In the genomic region with DNA sequence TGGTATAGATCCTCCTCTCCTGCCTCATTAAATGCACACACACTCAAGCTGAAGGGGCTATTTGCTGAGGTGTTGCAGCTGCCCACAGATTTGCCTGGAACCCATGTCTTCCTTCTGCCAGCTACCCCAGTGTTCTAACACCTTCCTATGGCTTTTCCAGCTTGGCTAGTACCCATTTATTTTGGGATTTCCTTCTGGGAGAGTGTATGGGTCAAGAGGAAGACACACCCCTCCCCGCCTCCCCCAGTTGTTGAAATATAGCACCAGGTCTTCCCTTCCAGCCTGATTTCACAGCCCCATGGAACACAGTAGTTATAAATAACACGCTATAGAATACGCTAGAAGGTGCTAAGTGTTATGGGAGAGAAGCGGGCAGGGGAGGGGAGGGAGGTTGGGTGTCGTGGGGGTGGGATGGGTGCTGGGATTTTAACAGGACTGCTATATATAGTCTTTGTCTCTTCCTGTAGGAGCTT, we compare ENCODE assay signal across 18 mouse cellular contexts. TPM values are rescaled to one million over a fixed set of nuclear protein-coding genes. Genes with fewer than 3 reads are reported as not detected.
DNase-seq lines count a peak whose midpoint lies in the region; ATAC-seq lines count a peak whose summit lies in the region.
"Had no signal": no experiment of that assay in that cellular context is flagged by ENCODE, and none has a peak within 500 bp of the region (broad histone marks: within the 10 kb centered on the region; RNA-seq: fewer than 3 reads in every experiment).

No protein-coding gene starts in this region.

- intact Hi-C loops in heart, postnatal 10 days (cut with DNase I), result no loop called here
- intact Hi-C loops in left cerebral cortex, postnatal 14 days (cut with DNase I), result no loop called here

- no peak overlapping the region for H3K9ac ChIP-seq in heart, embryonic 13.5 days
- H3K9ac ChIP-seq in lung, embryonic 16.5 days (ENCODE audit: low read length), result no peak overlapping the region
- H3K9ac ChIP-seq: hindbrain, embryonic 15.5 days; midbrain, embryonic 12.5 days had no signal

- H3K4me1 ChIP-seq in heart, embryonic 13.5 days, result peaks cover 58% of the 10 kb centered on the region
- H3K4me1 ChIP-seq in lung, embryonic 16.5 days (replicated peaks; ENCODE audit: control insufficient read depth, insufficient read depth, low read length), result peaks cover 17% of the 10 kb centered on the region
- H3K4me1 ChIP-seq: hindbrain, embryonic 15.5 days; midbrain, embryonic 12.5 days had no signal

- no peak for DNase-seq in heart, postnatal 10 days
- DNase-seq in lung, postnatal 10 days, result no peak
- DNase-seq in left cerebral cortex, postnatal 14 days (ENCODE audit: low spot score in 2 of 2), result peak; percentile 50 to 75
- DNase-seq in layer of hippocampus, postnatal 14 days (ENCODE audit: low spot score in 2 of 2), result no peak
- DNase-seq in layer of hippocampus, postnatal 10 days (ENCODE audit: low spot score in 2 of 2), result no peak
- DNase-seq: adrenal gland, adult 8-10 months; gastrocnemius, postnatal 14 days; kidney, postnatal 14 days; thymus, postnatal 36 days had no signal

- H3K4me3 ChIP-seq in heart, embryonic 13.5 days, result no peak overlapping the region
- no peak overlapping the region for H3K4me3 ChIP-seq in lung, embryonic 16.5 days (ENCODE audit: low read length)
- H3K4me3 ChIP-seq: hindbrain, embryonic 15.5 days; midbrain, embryonic 12.5 days had no signal

- no peaks in the 10 kb centered on the region for H3K9me3 ChIP-seq in heart, embryonic 13.5 days
- H3K9me3 ChIP-seq in lung, embryonic 16.5 days (ENCODE audit: control insufficient read depth, low read length), result no peaks in the 10 kb centered on the region
- H3K9me3 ChIP-seq: hindbrain, embryonic 15.5 days; midbrain, embryonic 12.5 days had no signal

- H3K4me2 ChIP-seq in heart, embryonic 13.5 days, result no peak overlapping the region
- no peak overlapping the region for H3K4me2 ChIP-seq in lung, embryonic 16.5 days (ENCODE audit: low read depth, low read length)
- H3K4me2 ChIP-seq: hindbrain, embryonic 15.5 days; midbrain, embryonic 12.5 days had no signal

- WGBS in heart, embryonic 13.5 days, result 38% methylated on average over 5 of the region's 5 CpGs
- WGBS in lung, embryonic 16.5 days, result 65% methylated on average over 5 of the region's 5 CpGs

- no peak for ATAC-seq in heart, embryonic 13.5 days (ENCODE audit: extremely low read depth, insufficient number of reproducible peaks, low FRiP score, low TSS enrichment)
- peak; percentile 20; the same call in 1 of the 2 replicates for ATAC-seq in lung, embryonic 16.5 days (ENCODE audit: low read depth)

- no peaks in the 10 kb centered on the region for H3K27me3 ChIP-seq in heart, embryonic 13.5 days (replicated peaks)
- no peaks in the 10 kb centered on the region for H3K27me3 ChIP-seq in lung, embryonic 16.5 days (ENCODE audit: control insufficient read depth, insufficient read depth, low read depth, low read length)
- H3K27me3 ChIP-seq: CH12.LX; hindbrain, embryonic 15.5 days; Patski had no signal

- peak overlapping the region; percentile 76 for H3K27ac ChIP-seq in heart, embryonic 13.5 days (replicated peaks)
- H3K27ac ChIP-seq in lung, embryonic 16.5 days (ENCODE audit: low read length), result no peak overlapping the region
- H3K27ac ChIP-seq: hindbrain, embryonic 15.5 days; midbrain, embryonic 12.5 days had no signal

- no peaks in the 10 kb centered on the region for H3K36me3 ChIP-seq in heart, embryonic 13.5 days
- H3K36me3 ChIP-seq in lung, embryonic 16.5 days (ENCODE audit: control insufficient read depth, insufficient read depth, low read length), result no peaks in the 10 kb centered on the region
- H3K36me3 ChIP-seq: hindbrain, embryonic 15.5 days; midbrain, embryonic 12.5 days had no signal

RNA-seq across cellular contexts. Expression of a gene that starts 57.4 kb away (rescaled TPM):
- not detected in 2 replicates for polyA plus RNA-seq in heart, embryonic 13.5 days (2015; fragmentation: Nextera tagmentation; extraction: Ambion mirVana)
- not detected for total RNA-seq in heart, postnatal 10 days (2021)
- not detected in 2 replicates for polyA plus RNA-seq in lung, embryonic 16.5 days (2015; fragmentation: Nextera tagmentation; extraction: Ambion mirVana)
- total RNA-seq in left cerebral cortex, postnatal 14 days (2021), result not detected
- total RNA-seq in layer of hippocampus, postnatal 14 days (2021), result not detected
- not detected for total RNA-seq in layer of hippocampus, postnatal 10 days (2021)
- total RNA-seq: adrenal gland, adult 8-10 months; CH12.LX; gastrocnemius, postnatal 14 days; left cerebral cortex, adult 8-10 months had no signal
- polyA plus RNA-seq: hindbrain, embryonic 15.5 days; liver, embryonic 16.5 days; midbrain, embryonic 12.5 days; Patski; stomach, embryonic 14.5 days had no signal

Comparison
In these comparisons a context has a peak if more than half of its experiments do, and no peak if none do; other contexts are left out.
1. DNase-seq: peak in left cerebral cortex, postnatal 14 days (2 of 2); none in heart, postnatal 10 days (0 of 2), lung, postnatal 10 days (single experiment), layer of hippocampus, postnatal 14 days (0 of 2) and layer of hippocampus, postnatal 10 days (0 of 2).